Mouse (Mus musculus) forebrain, embryonic 13.5 days (tissue): Measurements from ENCODE around the gene Slc36a2. TPM values are rescaled to one million over a fixed set of nuclear protein-coding genes. Genes with fewer than 3 reads are reported as not detected.
"Not testable (repeated sequence)": the region's sequence is repeated elsewhere in the genome, so short reads cannot be mapped to it uniquely, and the experiment has no call there.

ENCODE experiments used
- ATAC-seq: fragments of 200-750 bp; cut with Nextera tagmentation; 2 replicates; pipeline ENCODE4 v1.8.0; 2017
- H3K27ac ChIP-seq: fragments of 300-500 bp; sonication (generic); 2 replicates; pipeline ENCODE4 v1.5.1; 2015; ENCODE audit warnings: inconsistent platforms, mild to moderate bottlenecking, moderate library complexity
- H3K27me3 ChIP-seq: fragments of 300-500 bp; sonication (generic); 2 replicates; pipeline ENCODE4 v1.6.1; 2015; ENCODE audit warnings: mild to moderate bottlenecking, inconsistent platforms
- H3K36me3 ChIP-seq: fragments of 300-500 bp; sonication (generic); 2 replicates; pipeline ENCODE4 v1.6.1; 2015; ENCODE audit warnings: mild to moderate bottlenecking, inconsistent platforms; ENCODE audit not compliant: poor library complexity, severe bottlenecking
- H3K4me1 ChIP-seq: fragments of 300-500 bp; sonication (generic); 2 replicates; pipeline ENCODE4 v1.6.1; 2015; ENCODE audit warnings: inconsistent platforms
- H3K4me2 ChIP-seq: fragments of 300-500 bp; sonication (generic); 2 replicates; pipeline ENCODE4 v1.6.1; 2015; ENCODE audit warnings: inconsistent platforms, mild to moderate bottlenecking, moderate library complexity
- H3K4me3 ChIP-seq: fragments of 300-500 bp; sonication (generic); 2 replicates; pipeline ENCODE4 v1.5.1; 2015; ENCODE audit warnings: mild to moderate bottlenecking, inconsistent platforms
- H3K9ac ChIP-seq: fragments of 300-500 bp; sonication (generic); 2 replicates; pipeline ENCODE4 v1.6.1; 2015; ENCODE audit warnings: mild to moderate bottlenecking, inconsistent platforms
- H3K9me3 ChIP-seq: fragments of 300-500 bp; sonication (generic); replicated peaks from 2 replicates; pipeline ENCODE4 v1.6.1; 2016; ENCODE audit warnings: inconsistent platforms
- WGBS: fragments of 180-500 bp; shearing (Covaris S2); methylation state at CpG from one replicate; pipeline ENCODE4 v1.1.7; 2015; 5-methylcytosine and 5-hydroxymethylcytosine counted together
- polyA plus RNA-seq: library from polyadenylated mRNA; unstranded; fragments of >200 nt; fragmentation: Nextera tagmentation; extraction: Ambion mirVana; gene quantifications from 2 replicates; pipeline ENCODE4 v1.2.1, GENCODE M21; 2015

Slc36a2 gene
- polyA plus RNA-seq, 1 experiment from 2014 or later: 0.13 TPM

DNA sequence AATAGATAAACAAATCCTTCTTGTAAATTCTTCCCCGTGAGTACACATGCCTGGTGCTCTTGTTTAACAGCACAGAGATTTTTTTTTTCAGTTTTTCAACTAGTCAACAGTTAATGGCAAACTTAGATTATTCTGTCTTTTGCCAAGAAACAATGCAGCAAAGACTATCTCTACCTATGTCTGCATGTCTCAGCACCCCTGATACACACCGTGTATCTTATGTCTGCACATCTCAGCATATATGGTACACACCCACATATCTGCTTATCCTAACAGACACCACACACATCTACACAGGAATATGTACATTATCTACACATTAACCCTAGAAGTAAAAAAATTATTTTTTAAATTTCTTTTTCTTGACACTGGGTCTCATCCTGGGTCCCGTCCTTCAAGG is 58.2 kb downstream of the Slc36a2 start:
- no peaks in the 10 kb centered on the region for H3K9me3 ChIP-seq
- H3K9ac ChIP-seq: no peak overlapping the region
- H3K4me3 ChIP-seq: no peak overlapping the region
- H3K27me3 ChIP-seq: no peaks in the 10 kb centered on the region
- no peak overlapping the region for H3K27ac ChIP-seq
- 87% methylated on average over 3 of the region's 3 CpGs for WGBS
- peaks cover 8% of the 10 kb centered on the region; the same call in 1 of the 2 replicates for H3K4me1 ChIP-seq
- no peaks in the 10 kb centered on the region for H3K36me3 ChIP-seq
- no peak overlapping the region for H3K4me2 ChIP-seq
- ATAC-seq: no peak

DNA sequence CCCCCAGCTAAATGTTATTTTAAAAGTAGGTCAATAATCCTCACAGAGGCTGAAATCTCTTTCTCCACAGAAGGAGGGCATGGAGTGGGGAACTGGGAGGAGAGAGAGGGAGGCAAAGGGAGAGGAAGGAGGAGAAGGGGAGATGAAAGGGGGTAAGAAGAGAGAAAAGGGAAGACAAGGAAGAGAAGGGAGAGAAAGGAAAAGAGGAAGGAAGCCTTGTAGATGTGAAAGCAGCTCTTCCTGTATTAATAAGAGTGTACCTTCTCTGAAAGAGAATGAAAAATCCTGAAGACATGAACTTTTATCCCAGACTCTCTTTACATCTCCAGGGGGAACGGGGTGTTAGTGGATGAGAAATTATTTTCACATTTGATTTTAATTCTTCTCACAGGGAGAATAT is 63.4 kb downstream of the Slc36a2 start:
- WGBS: 89% methylated on average over 1 of the region's 1 CpGs
- H3K36me3 ChIP-seq: no peaks in the 10 kb centered on the region
- H3K9me3 ChIP-seq: no peaks in the 10 kb centered on the region; the same call in 1 of the 2 replicates
- H3K4me2 ChIP-seq: no peak overlapping the region
- H3K4me3 ChIP-seq: no peak overlapping the region
- no peak overlapping the region for H3K9ac ChIP-seq
- no peaks in the 10 kb centered on the region for H3K27me3 ChIP-seq
- no peak for ATAC-seq
- no peak overlapping the region for H3K27ac ChIP-seq
- no peaks in the 10 kb centered on the region for H3K4me1 ChIP-seq

DNA sequence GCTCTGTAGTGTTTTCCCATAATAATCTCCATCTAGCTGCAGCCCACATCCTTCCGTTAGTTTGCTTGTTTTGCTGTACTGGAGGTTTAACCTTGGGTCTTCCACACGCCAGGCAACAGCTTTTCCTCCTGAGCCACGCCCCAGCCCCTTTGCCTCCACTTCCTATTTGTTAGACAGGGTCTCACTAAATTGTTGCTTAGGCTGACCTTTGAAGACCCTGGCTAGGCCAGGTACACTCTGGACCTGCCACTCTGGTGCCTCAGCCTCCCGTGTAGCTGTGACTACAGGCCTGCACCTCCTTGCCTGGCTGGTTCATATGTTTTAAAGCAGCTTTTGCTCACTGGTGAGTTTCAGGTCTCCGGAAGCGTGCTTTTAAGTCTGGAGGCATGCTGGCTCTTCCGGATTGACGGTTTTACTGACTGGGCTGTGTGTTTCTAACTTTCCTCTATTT is 64.0 kb downstream of the Slc36a2 start:
- no peak for ATAC-seq
- Histone ChIP-seq H3K9me3 (no peaks in the 10 kb centered on the region; the same call in 1 of the 2 replicates), H3K4me2 (no peak overlapping the region), H3K27me3 (no peaks in the 10 kb centered on the region), H3K36me3 (no peaks in the 10 kb centered on the region), H3K4me1 (no peaks in the 10 kb centered on the region), H3K4me3 (no peak overlapping the region), H3K9ac (no peak overlapping the region), H3K27ac (no peak overlapping the region)
- 82% methylated on average over 8 of the region's 8 CpGs for WGBS

DNA sequence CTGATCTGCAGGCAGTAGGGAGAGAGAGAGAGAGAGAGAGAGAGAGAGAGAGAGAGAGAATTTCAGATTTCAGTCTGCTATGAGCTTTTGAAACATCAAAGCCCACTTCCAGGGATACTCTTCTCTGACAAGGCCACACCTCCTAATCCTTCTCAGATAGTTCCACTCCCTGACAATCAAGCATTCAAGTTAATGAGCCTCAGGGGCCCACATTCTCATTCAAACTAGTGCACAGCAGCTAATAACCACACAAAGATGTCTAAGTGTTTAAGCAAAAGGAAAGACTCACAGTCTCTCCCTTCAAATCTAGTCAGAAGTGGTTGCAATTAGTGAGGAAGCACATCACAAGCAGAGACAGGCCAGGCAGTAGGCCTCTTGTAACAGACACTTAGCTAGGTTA is 64.6 kb downstream of the Slc36a2 start:
- Histone ChIP-seq H3K36me3 (no peaks in the 10 kb centered on the region), H3K4me1 (no peaks in the 10 kb centered on the region), H3K27ac (no peak overlapping the region), H3K4me2 (no peak overlapping the region), H3K9me3 (no peaks in the 10 kb centered on the region; the same call in 1 of the 2 replicates), H3K27me3 (no peaks in the 10 kb centered on the region), H3K4me3 (no peak overlapping the region), H3K9ac (no peak overlapping the region)
- no peak for ATAC-seq

DNA sequence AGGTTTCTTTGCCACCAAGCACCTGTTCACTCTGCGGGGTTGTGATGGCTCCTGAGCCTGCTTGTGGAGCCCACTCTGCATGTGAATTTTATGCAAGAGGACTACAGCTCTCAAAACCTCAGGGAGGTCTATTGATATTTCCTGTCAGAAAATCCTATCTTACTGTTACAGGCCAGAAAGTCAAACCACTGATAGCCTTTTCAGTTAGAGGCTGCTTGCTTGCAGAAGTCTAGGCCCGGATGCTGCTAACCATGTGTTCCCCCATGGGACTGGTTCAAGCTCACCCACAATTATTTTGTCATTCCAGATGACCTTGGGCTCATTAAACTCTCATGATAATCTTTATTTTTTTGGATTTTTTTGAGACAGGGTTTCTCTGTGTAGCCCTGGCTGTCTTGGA is 67.8 kb downstream of the Slc36a2 start:
- Histone ChIP-seq H3K27me3 (no peaks in the 10 kb centered on the region), H3K4me1 (no peaks in the 10 kb centered on the region), H3K36me3 (no peaks in the 10 kb centered on the region), H3K9me3 (no peaks in the 10 kb centered on the region; the same call in 1 of the 2 replicates), H3K4me2 (no peak overlapping the region), H3K4me3 (no peak overlapping the region), H3K27ac (no peak overlapping the region), H3K9ac (no peak overlapping the region)
- no peak for ATAC-seq
- WGBS: 88% methylated on average over 2 of the region's 2 CpGs

DNA sequence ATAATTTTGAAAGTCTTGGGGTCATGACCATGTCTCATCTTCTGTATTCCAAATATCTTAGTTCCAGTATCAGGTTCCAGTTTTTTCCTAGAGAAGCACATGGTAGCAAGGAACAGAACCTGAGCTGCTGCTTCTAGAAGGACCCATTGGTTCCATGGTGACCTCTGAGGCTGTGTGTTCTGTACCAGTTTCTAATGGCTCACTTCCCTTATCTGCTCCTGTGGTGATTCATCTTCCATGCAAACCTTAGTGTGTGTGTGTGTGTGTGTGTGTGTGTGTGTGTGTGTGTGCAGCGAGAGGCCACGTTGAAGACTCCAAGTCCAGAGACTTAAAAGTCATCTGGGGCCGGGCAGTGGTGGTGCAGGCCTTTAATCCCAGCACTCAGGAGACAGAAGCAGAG is 68.9 kb downstream of the Slc36a2 start:
- Histone ChIP-seq H3K36me3 (no peaks in the 10 kb centered on the region), H3K4me2 (no peak overlapping the region), H3K9ac (no peak overlapping the region), H3K27ac (no peak overlapping the region), H3K4me1 (no peaks in the 10 kb centered on the region), H3K27me3 (no peaks in the 10 kb centered on the region), H3K4me3 (no peak overlapping the region), H3K9me3 (no peaks in the 10 kb centered on the region; the same call in 1 of the 2 replicates)
- WGBS: 98% methylated on average over 3 of the region's 3 CpGs
- no peak for ATAC-seq

DNA sequence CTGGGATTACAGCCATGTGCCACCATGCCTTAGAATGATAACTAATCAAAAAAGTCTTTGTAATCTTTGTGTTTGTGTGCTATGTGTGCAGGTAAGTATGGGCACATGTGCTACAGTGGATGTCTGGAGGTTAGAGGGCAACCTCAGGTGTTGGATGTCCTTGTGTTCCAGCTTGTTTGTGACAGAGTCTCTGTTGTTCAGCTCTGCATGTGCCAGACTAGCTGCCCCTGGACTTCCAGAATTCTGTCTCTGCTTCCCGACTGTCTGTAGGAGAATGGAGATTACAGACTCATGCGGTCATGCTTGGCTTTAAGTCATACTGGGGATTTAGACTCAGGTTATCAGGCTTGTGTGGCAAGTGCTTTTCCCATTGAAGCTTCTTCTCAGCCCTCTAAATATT is 70.6 kb downstream of the Slc36a2 start:
- Histone ChIP-seq H3K4me1 (no peaks in the 10 kb centered on the region), H3K36me3 (peaks cover 4% of the 10 kb centered on the region; the same call in 1 of the 2 replicates), H3K9ac (no peak overlapping the region), H3K4me2 (no peak overlapping the region), H3K4me3 (no peak overlapping the region), H3K9me3 (no peaks in the 10 kb centered on the region; the same call in 1 of the 2 replicates), H3K27me3 (no peaks in the 10 kb centered on the region), H3K27ac (no peak overlapping the region)
- no peak for ATAC-seq
- WGBS: 79% methylated on average over 2 of the region's 2 CpGs

DNA sequence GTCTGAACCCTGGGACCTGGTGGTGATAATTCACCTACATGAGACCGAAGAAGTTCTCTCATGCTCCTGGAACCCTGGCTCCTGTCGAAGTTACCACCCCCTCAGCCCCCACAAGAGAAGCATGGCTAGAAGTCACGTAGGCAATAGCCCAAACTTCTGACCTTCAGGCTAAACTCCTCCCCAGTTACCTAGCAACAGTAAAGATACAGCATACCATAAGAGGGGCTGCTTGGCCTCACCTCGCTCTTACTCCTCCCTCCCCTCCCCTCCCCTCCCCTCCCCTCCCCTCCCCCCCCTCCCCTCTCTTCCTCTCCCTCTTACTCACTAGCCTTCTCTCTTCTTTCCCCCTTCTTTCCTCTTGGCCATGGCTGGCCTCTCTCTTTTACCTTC is 71.0 kb downstream of the Slc36a2 start:
- 64% methylated on average over 4 of the region's 4 CpGs for WGBS
- not testable (repeated sequence) for ATAC-seq

DNA sequence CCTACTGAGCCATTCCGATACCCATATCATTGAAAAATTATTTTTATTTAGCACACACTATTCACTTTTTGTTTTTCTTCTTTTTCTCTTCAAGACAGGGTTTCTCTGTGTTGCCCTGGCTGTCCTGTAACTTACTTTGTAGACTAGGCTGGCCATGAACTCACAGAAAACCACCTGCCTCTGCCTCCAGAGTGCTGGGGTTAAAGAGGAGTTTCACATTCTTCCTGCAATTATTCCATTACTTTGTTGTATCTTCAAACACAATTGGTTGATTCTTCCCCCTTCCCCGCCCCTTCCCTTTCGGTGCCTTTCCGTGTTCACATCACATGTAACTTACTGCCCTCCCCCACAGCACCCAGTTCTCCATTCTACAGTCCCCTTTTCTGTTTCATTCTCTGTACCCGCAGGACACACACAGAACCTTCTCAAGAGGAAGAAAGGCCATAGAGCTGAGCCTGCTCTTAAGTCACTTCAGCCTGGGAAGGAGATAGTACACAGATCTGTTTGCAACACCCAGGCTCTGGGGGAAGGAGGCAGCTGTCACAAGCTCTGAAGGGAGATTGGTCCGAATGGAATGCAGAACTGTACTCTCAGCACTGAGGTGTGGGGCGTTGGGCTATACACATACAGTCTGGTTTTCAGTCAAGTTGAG is 71.5 kb downstream of the Slc36a2 start:
- Histone ChIP-seq H3K4me3 (no peak overlapping the region), H3K9ac (no peak overlapping the region), H3K4me2 (no peak overlapping the region), H3K9me3 (no peaks in the 10 kb centered on the region), H3K27ac (no peak overlapping the region), H3K27me3 (no peaks in the 10 kb centered on the region), H3K36me3 (peaks cover 7% of the 10 kb centered on the region; the same call in 1 of the 2 replicates), H3K4me1 (no peaks in the 10 kb centered on the region)
- no peak for ATAC-seq
- 77% methylated on average over 7 of the region's 7 CpGs for WGBS

More for the DNA sequence above, 71.0 kb downstream of the Slc36a2 start:
- H3K4me3 ChIP-seq, H3K36me3 ChIP-seq, H3K9me3 ChIP-seq, H3K4me1 ChIP-seq, H3K9ac ChIP-seq, H3K4me2 ChIP-seq, H3K27ac ChIP-seq, H3K27me3 ChIP-seq: not testable (repeated sequence)

DNA sequence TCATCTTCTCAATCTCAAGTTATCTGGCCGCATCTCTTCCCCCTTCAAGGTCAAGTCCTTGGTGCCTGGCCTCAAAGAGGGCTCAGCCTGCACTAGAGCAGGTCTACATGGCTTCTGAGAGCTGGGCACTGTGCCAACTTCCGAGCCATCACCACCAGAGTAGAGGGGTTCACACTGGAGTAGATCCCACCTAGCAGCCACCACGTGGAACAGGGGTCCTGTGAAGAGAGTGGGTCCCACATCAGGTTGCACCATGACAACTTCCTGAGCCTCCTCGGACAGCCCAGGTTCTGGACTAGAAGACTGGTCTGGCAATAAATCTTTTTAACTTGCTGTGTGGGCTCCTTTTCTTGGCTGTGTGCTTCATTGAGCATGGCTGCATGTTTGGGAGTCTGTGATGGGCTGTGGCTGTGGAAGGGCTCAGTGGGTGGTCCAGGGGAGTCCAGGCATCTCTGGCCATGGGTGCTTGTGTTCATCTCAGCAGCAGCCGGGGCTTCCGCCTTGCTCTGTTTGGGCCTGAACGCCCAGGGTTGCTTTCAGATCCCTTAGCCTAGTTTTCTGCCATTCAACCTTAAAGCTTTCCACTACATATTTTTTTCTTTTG is 74.2 kb downstream of the Slc36a2 start:
- Histone ChIP-seq H3K4me1 (no peaks in the 10 kb centered on the region), H3K27ac (no peak overlapping the region), H3K9ac (no peak overlapping the region), H3K27me3 (no peaks in the 10 kb centered on the region), H3K9me3 (no peaks in the 10 kb centered on the region), H3K4me2 (no peak overlapping the region), H3K4me3 (no peak overlapping the region), H3K36me3 (peaks cover 9% of the 10 kb centered on the region; the same call in 1 of the 2 replicates)
- ATAC-seq: no peak
- 82% methylated on average over 7 of the region's 7 CpGs for WGBS

DNA sequence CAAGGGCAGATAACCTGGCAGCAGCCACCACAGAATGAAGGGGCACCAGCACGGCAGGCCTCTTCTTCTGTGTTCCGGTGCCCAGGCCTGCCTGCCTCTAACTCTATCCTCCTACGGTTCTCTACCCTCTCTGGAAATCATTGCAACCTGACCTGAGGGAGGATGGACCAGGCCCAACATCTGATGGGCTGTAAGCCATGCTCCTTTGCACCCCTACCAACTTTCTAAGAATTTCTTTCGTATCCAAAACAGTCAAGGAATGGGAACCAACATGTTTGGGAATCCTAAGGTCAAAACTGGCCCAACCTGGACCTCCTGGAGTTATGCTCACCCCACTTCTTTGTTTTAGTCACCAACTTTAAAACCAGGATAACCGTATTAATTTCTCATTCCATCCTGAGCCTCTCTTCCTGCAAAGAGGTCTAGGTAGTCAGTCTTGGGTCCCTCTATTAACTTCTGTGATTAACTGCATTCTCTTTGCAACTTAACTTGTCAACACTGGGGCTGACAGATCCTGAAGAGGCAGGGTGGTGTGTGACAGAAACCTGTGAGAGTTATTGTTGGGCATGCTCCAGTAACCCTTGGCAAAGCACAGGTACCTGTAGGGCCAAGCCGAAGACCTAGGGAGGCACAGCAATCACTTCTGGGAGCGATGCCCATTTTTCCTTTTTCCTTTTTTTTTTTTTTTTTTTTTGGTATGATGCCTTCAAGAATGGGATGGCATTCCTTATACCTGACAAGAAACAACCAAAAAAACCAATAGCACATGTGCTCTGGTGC is 75.2 kb downstream of the Slc36a2 start:
- Histone ChIP-seq H3K9ac (no peak overlapping the region), H3K4me1 (no peaks in the 10 kb centered on the region), H3K4me3 (no peak overlapping the region), H3K9me3 (no peaks in the 10 kb centered on the region), H3K27ac (no peak overlapping the region), H3K4me2 (no peak overlapping the region), H3K27me3 (no peaks in the 10 kb centered on the region), H3K36me3 (peaks cover 13% of the 10 kb centered on the region; the same call in 1 of the 2 replicates)
- WGBS: 95% methylated on average over 7 of the region's 7 CpGs
- ATAC-seq: no peak
